Mouse (Mus musculus) heart, embryonic 16.5 days (tissue): Measurements from ENCODE around the gene Ptpn22. TPM values are rescaled to one million over a fixed set of nuclear protein-coding genes. Genes with fewer than 3 reads are reported as not detected.
"Not testable (repeated sequence)": the region's sequence is repeated elsewhere in the genome, so short reads cannot be mapped to it uniquely, and the experiment has no call there.

Experiments
- ATAC-seq: fragments of 200-750 bp; cut with Nextera tagmentation; replicated peaks from 2 replicates; pipeline ENCODE4 v1.8.0; 2017; ENCODE audit warnings: moderate number of reproducible peaks; ENCODE audit not compliant: insufficient read depth, low FRiP score; ENCODE audit errors: extremely low read depth
- H3K27ac ChIP-seq: fragments of 300-500 bp; sonication (generic); 2 replicates; pipeline ENCODE4 v1.5.1; 2014; ENCODE audit warnings: mild to moderate bottlenecking, low read length, control low read depth, moderate library complexity
- H3K27me3 ChIP-seq: fragments of 300-500 bp; sonication (generic); 2 replicates; pipeline ENCODE4 v1.6.1; 2014; ENCODE audit warnings: low read length, mixed read lengths; ENCODE audit not compliant: control insufficient read depth, insufficient read depth
- H3K36me3 ChIP-seq: fragments of 300-500 bp; sonication (generic); 2 replicates; pipeline ENCODE4 v1.6.1; 2014; ENCODE audit not compliant: control insufficient read depth, insufficient read depth
- H3K4me1 ChIP-seq: fragments of 300-500 bp; sonication (generic); 2 replicates; pipeline ENCODE4 v1.6.1; 2014; ENCODE audit warnings: low read length, mixed read lengths; ENCODE audit not compliant: control insufficient read depth, insufficient read depth
- H3K4me2 ChIP-seq: fragments of 300-500 bp; sonication (generic); 2 replicates; pipeline ENCODE4 v1.6.1; 2014; ENCODE audit warnings: low read depth, mild to moderate bottlenecking, control low read depth, low read length
- H3K4me3 ChIP-seq: fragments of 300-500 bp; sonication (generic); 2 replicates; pipeline ENCODE4 v1.5.1; 2014; ENCODE audit warnings: mild to moderate bottlenecking, control low read depth, low read length
- H3K9ac ChIP-seq: fragments of 300-500 bp; sonication (generic); 2 replicates; pipeline ENCODE4 v1.6.1; 2014; ENCODE audit warnings: low read length, control low read depth
- H3K9me3 ChIP-seq: fragments of 300-500 bp; sonication (generic); replicated peaks from 2 replicates; pipeline ENCODE4 v1.6.1; 2016; ENCODE audit warnings: low read length; ENCODE audit not compliant: control insufficient read depth
- WGBS: fragments of 180-500 bp; shearing (Covaris S2); extraction: QIAGEN DNeasy Blood & Tissue Kit; methylation state at CpG from one replicate; pipeline ENCODE4 v1.1.7; 2014; 5-methylcytosine and 5-hydroxymethylcytosine counted together
- polyA plus RNA-seq: library from polyadenylated mRNA; unstranded; fragments of >200 nt; fragmentation: Nextera tagmentation; extraction: Ambion mirVana; gene quantifications from 2 replicates; pipeline ENCODE4 v1.2.1, GENCODE M21; 2015

Ptpn22 gene
- polyA plus RNA-seq = 3.3 and 6.7 TPM in 2 replicates

DNA sequence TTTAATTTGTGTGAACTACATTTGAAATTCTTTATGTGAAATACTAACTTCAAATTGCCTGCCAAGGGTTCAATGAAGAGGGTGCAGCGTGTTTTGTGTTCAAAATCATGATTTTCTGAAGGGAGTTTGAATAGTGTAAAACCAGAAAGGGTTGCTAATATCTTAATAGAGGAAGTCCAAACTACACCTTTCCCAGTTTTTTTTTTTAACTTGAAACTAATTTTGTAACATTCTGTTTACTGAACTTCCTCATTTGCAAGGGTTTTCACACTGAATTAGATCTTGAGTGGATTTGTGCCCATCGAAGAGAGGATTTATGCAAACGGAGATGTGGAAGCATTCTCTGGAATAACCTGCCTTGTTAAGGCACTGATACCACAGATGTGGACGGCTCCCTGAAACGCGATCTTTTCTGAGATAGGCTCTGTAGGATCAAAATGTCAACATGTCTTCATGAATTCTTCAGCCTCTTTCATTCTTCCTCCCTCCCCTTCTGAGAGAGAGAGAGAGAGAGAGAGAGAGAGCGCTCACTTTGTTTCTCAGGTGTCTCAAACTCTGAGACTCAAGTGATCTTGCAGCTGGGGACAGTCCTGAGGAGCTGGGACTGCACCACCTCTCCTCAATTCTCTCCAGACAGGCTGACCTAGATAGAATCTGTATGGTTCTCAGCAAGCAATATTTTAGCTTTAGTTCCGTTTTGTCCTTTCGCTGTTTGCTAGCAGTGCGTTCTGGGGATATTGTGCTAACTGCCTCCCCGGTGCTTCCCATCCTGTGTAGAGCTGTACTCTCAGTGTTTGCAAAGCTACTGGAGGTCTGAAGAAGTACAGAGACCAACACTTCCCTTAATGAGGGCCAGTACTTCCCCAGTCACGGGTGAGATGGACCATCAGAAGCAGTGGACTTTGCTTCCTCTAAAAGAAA lies at the start of gene Ptpn22:
TSS of gene Ptpn22 (plus strand) at position 915 of the 921 bp plus-strand sequence.
- Histone ChIP-seq H3K4me1 (peaks cover 9% of the 10 kb centered on the region), H3K27me3 (no peaks in the 10 kb centered on the region), H3K4me3 (peak within 1 kb of the TSS; percentile 38), H3K27ac (peak within 1 kb of the TSS; percentile 67), H3K9me3 (no peaks in the 10 kb centered on the region), H3K4me2 (peak within 1 kb of the TSS; percentile 35), H3K9ac (peak within 1 kb of the TSS; percentile 38), H3K36me3 (no peaks in the 10 kb centered on the region)
- 0 out of 2 replicates have a peak, but pooled peaks have one; percentile 33 for ATAC-seq
- WGBS = 64% methylated on average over 12 of the region's 12 CpGs

DNA sequence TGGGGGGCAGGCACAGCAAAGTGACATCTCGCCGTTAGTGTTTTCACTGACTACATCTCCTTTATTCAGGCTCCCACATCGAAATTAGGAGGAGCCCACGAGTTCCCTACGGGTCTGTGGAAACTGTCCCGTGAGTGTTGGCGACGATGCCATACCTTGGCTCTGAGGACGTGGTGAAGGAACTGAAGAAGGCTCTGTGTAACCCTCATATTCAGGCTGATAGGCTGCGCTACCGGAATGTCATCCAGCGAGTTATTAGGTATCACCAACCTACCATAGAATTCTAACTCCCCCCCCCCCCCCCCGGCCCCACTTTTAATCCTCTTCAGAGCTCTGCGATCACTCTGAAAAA lies 49.8 kb upstream of the Ptpn22 start:
- 2% methylated on average over 14 of the region's 14 CpGs for WGBS
- H3K4me1 ChIP-seq = peaks cover 12% of the 10 kb centered on the region; the same call in 1 of the 2 replicates
- H3K27ac ChIP-seq = peak overlapping the region; percentile 95
- peak; percentile 39 for ATAC-seq
- peak overlapping the region; percentile 64 for H3K4me3 ChIP-seq
- peaks cover 15% of the 10 kb centered on the region for H3K36me3 ChIP-seq
- H3K27me3 ChIP-seq = no peaks in the 10 kb centered on the region
- no peaks in the 10 kb centered on the region for H3K9me3 ChIP-seq
- peak overlapping the region; percentile 92 for H3K9ac ChIP-seq
- H3K4me2 ChIP-seq = peak overlapping the region; percentile 77

- WGBS = 85% methylated on average over 6 of the region's 6 CpGs
- Histone ChIP-seq H3K9me3 (no peaks in the 10 kb centered on the region), H3K4me3 (no peak overlapping the region), H3K27me3 (no peaks in the 10 kb centered on the region), H3K4me1 (peaks cover 12% of the 10 kb centered on the region; the same call in 1 of the 2 replicates), H3K9ac (no peak overlapping the region), H3K4me2 (no peak overlapping the region), H3K36me3 (peaks cover 19% of the 10 kb centered on the region), H3K27ac (no peak overlapping the region)
- no peak for ATAC-seq
These were observed 48.6 kb upstream of the Ptpn22 start for GRCm38 (mm10) chr3:103810967-103811366.

DNA sequence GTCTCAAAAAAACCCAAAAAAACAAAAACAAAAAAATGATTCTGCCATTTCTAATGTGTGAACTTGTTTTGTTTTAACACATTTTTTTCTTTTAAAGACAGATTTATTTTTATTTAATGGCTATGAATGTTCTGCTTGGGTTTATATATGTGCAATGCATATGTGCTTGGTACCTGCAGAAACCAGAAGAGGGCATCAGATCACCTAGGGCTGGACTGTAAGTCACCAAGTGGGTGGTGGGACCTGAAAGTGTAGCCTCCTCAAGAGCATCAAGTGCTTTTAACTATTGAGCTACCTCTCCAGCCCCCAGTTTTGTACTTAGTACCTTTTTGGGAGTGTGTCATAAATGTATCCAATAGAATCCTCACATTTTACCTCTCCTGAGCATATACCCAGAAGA lies 32.0 kb upstream of the Ptpn22 start:
- Histone ChIP-seq H3K36me3 (peaks cover 6% of the 10 kb centered on the region; the same call in 1 of the 2 replicates), H3K4me2 (no peak overlapping the region), H3K27ac (no peak overlapping the region), H3K4me3 (no peak overlapping the region), H3K9ac (no peak overlapping the region), H3K27me3 (no peaks in the 10 kb centered on the region), H3K4me1 (peaks cover 11% of the 10 kb centered on the region; the same call in 1 of the 2 replicates), H3K9me3 (no peaks in the 10 kb centered on the region)
- no peak for ATAC-seq

GRCm38 (mm10) chr3:103829036-103829435 lies 30.6 kb upstream of the Ptpn22 start:
- H3K36me3 ChIP-seq = peaks cover 3% of the 10 kb centered on the region; the same call in 1 of the 2 replicates
- WGBS = 83% methylated on average over 3 of the region's 3 CpGs

DNA sequence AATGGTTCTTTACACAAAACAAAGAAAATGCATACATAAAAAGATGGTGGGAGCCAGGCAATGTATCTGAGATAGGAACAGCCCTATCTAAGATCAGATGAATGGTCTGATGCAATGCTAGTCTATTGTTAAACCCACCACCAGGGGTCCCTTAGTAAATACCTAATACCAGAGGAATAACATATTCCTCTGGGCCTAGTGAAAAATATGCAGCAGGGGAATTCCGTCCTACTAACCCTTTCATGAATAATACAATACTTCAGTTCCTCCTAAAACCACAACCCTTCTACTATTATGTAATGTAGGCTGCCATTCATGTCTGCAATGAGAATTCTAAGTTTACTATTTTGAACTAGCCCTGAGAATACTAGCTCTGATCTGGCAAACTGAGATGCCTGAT lies 28.9 kb upstream of the Ptpn22 start:
- 63% methylated on average over 1 of the region's 1 CpGs for WGBS
- not testable (repeated sequence) for H3K27me3 ChIP-seq, H3K9me3 ChIP-seq, H3K36me3 ChIP-seq, H3K9ac ChIP-seq, H3K4me3 ChIP-seq, H3K4me2 ChIP-seq, ATAC-seq
- Histone ChIP-seq H3K4me1 (peaks cover 14% of the 10 kb centered on the region; the same call in 1 of the 2 replicates), H3K27ac (peak overlapping the region; percentile 22)

More at GRCm38 (mm10) chr3:103829036-103829435, 30.6 kb upstream of the Ptpn22 start:
- Histone ChIP-seq H3K9ac (no peak overlapping the region), H3K4me2 (no peak overlapping the region), H3K27me3 (no peaks in the 10 kb centered on the region), H3K4me1 (peaks cover 14% of the 10 kb centered on the region; the same call in 1 of the 2 replicates), H3K27ac (no peak overlapping the region), H3K9me3 (no peaks in the 10 kb centered on the region), H3K4me3 (no peak overlapping the region)
- ATAC-seq = no peak

DNA sequence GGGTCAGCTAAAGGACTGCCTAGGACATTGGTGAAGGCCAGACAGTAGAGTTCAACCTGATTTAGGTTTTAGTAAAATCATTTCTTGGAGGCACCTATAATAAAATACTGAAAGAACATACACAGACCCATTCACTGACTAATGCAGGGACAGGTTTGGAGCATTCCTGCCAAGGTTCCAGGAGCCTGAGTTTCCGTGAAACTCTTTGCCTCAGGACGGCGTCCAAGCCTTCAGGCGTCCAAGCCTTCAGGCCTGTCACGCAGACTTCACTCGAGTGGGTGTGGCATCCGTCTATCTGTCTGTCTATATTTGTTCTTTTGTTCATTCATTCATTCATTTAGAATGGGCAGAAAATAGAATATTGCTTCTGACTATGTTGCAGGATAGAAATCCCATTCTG lies 28.4 kb upstream of the Ptpn22 start:
- ATAC-seq = no peak
- no peak overlapping the region for H3K4me2 ChIP-seq
- no peaks in the 10 kb centered on the region for H3K9me3 ChIP-seq
- H3K27ac ChIP-seq = peak overlapping the region; percentile 22
- no peaks in the 10 kb centered on the region for H3K27me3 ChIP-seq
- 45% methylated on average over 7 of the region's 7 CpGs for WGBS
- H3K4me3 ChIP-seq = no peak overlapping the region
- H3K9ac ChIP-seq = no peak overlapping the region
- peaks cover 3% of the 10 kb centered on the region; the same call in 1 of the 2 replicates for H3K36me3 ChIP-seq
- peaks cover 14% of the 10 kb centered on the region; the same call in 1 of the 2 replicates for H3K4me1 ChIP-seq

DNA sequence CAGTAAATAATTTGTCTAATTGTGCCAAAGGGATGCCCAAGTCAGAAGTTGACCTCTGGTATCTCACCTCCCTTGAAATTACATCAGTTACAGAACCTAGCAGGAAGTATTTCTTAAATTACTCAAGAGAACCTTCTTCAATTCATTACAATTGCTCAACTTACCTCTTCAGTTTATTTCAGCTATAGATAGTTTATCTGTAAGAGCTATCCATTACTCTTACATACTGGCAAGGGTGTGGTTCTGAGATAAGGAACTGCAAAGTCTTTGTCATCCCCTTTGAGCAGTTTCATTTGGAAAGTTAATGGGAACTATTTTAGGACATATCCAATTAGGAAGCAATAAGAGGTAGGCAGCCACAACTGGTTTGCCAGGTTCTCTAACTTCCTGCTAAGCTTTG lies 27.2 kb upstream of the Ptpn22 start, which contains the start of gene Bcl2l15:
TSS of gene Bcl2l15 (plus strand) at position 176 of the 400 bp plus-strand sequence.
- no peaks in the 10 kb centered on the region for H3K27me3 ChIP-seq
- no peak within 1 kb of the TSS; the same call in 1 of the 2 replicates for H3K27ac ChIP-seq
- H3K4me3 ChIP-seq = no peak within 1 kb of the TSS
- no peaks in the 10 kb centered on the region for H3K9me3 ChIP-seq
- no peak within 1 kb of the TSS for H3K4me2 ChIP-seq
- H3K4me1 ChIP-seq = peaks cover 14% of the 10 kb centered on the region; the same call in 1 of the 2 replicates
- ATAC-seq = no peak
- no peaks in the 10 kb centered on the region for H3K36me3 ChIP-seq
- H3K9ac ChIP-seq = no peak within 1 kb of the TSS

DNA sequence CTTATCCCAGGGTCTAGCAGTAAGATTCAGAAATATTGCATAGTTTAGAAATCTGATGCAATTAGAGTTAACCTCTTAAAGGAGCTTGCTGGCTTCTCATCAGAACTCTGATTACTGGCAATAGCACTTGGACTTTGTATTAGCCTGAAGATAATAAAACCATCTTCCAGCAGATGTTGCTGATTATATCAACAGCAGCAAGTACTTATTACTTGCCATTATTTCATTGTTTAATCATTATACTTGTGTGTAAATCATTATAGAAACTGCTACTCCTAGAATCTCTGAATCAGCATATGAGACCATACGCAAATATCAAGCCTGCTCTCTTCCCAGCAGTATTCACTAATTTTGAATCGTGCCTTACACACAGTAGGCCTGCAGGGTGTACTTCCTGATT lies 25.6 kb upstream of the Ptpn22 start:
- no peak for ATAC-seq

More for the DNA sequence above, 25.6 kb upstream of the Ptpn22 start:
- WGBS = 95% methylated on average over 2 of the region's 2 CpGs
- H3K4me1 ChIP-seq = peaks cover 14% of the 10 kb centered on the region; the same call in 1 of the 2 replicates
- no peak overlapping the region for H3K27ac ChIP-seq
- no peaks in the 10 kb centered on the region for H3K27me3 ChIP-seq
- H3K4me3 ChIP-seq = no peak overlapping the region
- H3K9me3 ChIP-seq = no peaks in the 10 kb centered on the region
- no peak overlapping the region for H3K4me2 ChIP-seq
- H3K36me3 ChIP-seq = no peaks in the 10 kb centered on the region
- H3K9ac ChIP-seq = no peak overlapping the region
